Mouse (Mus musculus) hindbrain, postnatal 0 days (tissue): ENCODE data around the gene Sypl2. TPM values are rescaled to one million over a fixed set of nuclear protein-coding genes. Genes with fewer than 3 reads are reported as not detected.
"Not testable (repeated sequence)": the region's sequence is repeated elsewhere in the genome, so short reads cannot be mapped to it uniquely, and the experiment has no call there.

Experiments
- ATAC-seq: fragments of 200-750 bp; cut with Nextera tagmentation; 2 replicates; pipeline ENCODE4 v1.8.0; 2017; ENCODE audit warnings: mild to moderate bottlenecking, moderate TSS enrichment, moderate library complexity
- DNase-seq: peaks from one replicate; pipeline ENCODE4 v3.0.0-alpha.2; 2015; ENCODE audit warnings: low spot score
- H3K27ac ChIP-seq: fragments of 300-500 bp; sonication (generic); 2 replicates; pipeline ENCODE4 v1.5.1; 2014; ENCODE audit warnings: mild to moderate bottlenecking
- H3K27me3 ChIP-seq: fragments of 300-500 bp; sonication (generic); 2 replicates; pipeline ENCODE4 v1.6.1; 2014; ENCODE audit warnings: low read length, mixed read lengths; ENCODE audit not compliant: insufficient read depth
- H3K36me3 ChIP-seq: fragments of 300-500 bp; sonication (generic); 2 replicates; pipeline ENCODE4 v1.6.1; 2014; ENCODE audit warnings: low read length, mixed read lengths; ENCODE audit not compliant: insufficient read depth
- H3K4me1 ChIP-seq: fragments of 300-500 bp; sonication (generic); 2 replicates; pipeline ENCODE4 v1.6.1; 2014; ENCODE audit warnings: antibody characterized with exemption, low read length, mixed read lengths; ENCODE audit not compliant: insufficient read depth
- H3K4me2 ChIP-seq: fragments of 300-500 bp; sonication (generic); 2 replicates; pipeline ENCODE4 v1.6.1; 2014; ENCODE audit warnings: low read depth, mild to moderate bottlenecking, low read length, moderate library complexity, mixed read lengths
- H3K4me3 ChIP-seq: fragments of 300-500 bp; sonication (generic); 2 replicates; pipeline ENCODE4 v1.5.1; 2014; ENCODE audit warnings: low read length
- H3K9ac ChIP-seq: fragments of 300-500 bp; sonication (generic); replicated peaks from 2 replicates; pipeline ENCODE4 v1.6.1; 2014; ENCODE audit warnings: mild to moderate bottlenecking, low read length, moderate library complexity, mixed read lengths
- H3K9me3 ChIP-seq: fragments of 300-500 bp; sonication (generic); 2 replicates; pipeline ENCODE4 v1.6.1; 2016; ENCODE audit warnings: low read length, mixed read lengths
- CTCF ChIP-seq: IDR thresholded peaks from 2 replicates; pipeline ENCODE4 v1.5.1; 2016; ENCODE audit warnings: antibody characterized with exemption, control low read depth, low read depth
- WGBS: fragments of 180-500 bp; shearing (Covaris S2); extraction: QIAGEN DNeasy Blood & Tissue Kit; methylation state at CpG from one replicate; pipeline ENCODE4 v1.1.7; 2014; 5-methylcytosine and 5-hydroxymethylcytosine counted together
- polyA plus RNA-seq: library from polyadenylated mRNA; unstranded; fragments of >200 nt; fragmentation: Nextera tagmentation; extraction: Ambion mirVana; gene quantifications from 2 replicates; pipeline ENCODE4 v1.2.1, GENCODE M21; 2015
- total RNA-seq: library from RNA; depleted of rRNA; stranded (reverse); fragments of >200 nt; gene quantifications from 2 replicates; pipeline ENCODE4 v1.2.3, GENCODE M21; 2014

The Sypl2 gene
- total and polyA plus RNA-seq, 2 experiments from 2014 or later = 0.75 to 1.9 TPM

- not testable (repeated sequence) for H3K4me2 ChIP-seq, H3K27me3 ChIP-seq, H3K36me3 ChIP-seq, H3K27ac ChIP-seq, ATAC-seq, DNase-seq, H3K9me3 ChIP-seq, H3K9ac ChIP-seq, H3K4me1 ChIP-seq, H3K4me3 ChIP-seq
- TF ChIP-seq CTCF = 0 out of 2 replicates have a peak, but pooled peaks have one; percentile 11
- 84% methylated on average over 4 of the region's 4 CpGs for WGBS
These were observed 11.1 kb upstream of the Sypl2 start for GRCm38 (mm10) chr3:108237474-108238102.

- no peak overlapping the region for H3K4me3 ChIP-seq
- no peak for DNase-seq
- no peaks in the 10 kb centered on the region for H3K36me3 ChIP-seq
- peaks cover 9% of the 10 kb centered on the region for H3K27me3 ChIP-seq
- H3K9ac ChIP-seq = no peak overlapping the region
- no peak overlapping the region for H3K4me2 ChIP-seq
- no peak overlapping the region for H3K27ac ChIP-seq
- peaks cover 1% of the 10 kb centered on the region; the same call in 1 of the 2 replicates for H3K4me1 ChIP-seq
- ATAC-seq = no peak
- no peak for TF ChIP-seq CTCF
- no peaks in the 10 kb centered on the region for H3K9me3 ChIP-seq
- WGBS = 89% methylated on average over 4 of the region's 4 CpGs
These were observed 5.2 kb upstream of the Sypl2 start for GRCm38 (mm10) chr3:108231646-108232045.

GRCm38 (mm10) chr3:108227521-108227920 lies 1.1 kb upstream of the Sypl2 start:
- Histone ChIP-seq H3K36me3 (no peaks in the 10 kb centered on the region), H3K27me3 (peaks cover 15% of the 10 kb centered on the region), H3K9ac (no peak overlapping the region), H3K4me2 (no peak overlapping the region), H3K9me3 (no peaks in the 10 kb centered on the region), H3K27ac (no peak overlapping the region), H3K4me3 (no peak overlapping the region), H3K4me1 (peaks cover 9% of the 10 kb centered on the region; the same call in 1 of the 2 replicates)
- WGBS = 82% methylated on average over 2 of the region's 2 CpGs
- TF ChIP-seq CTCF = no peak
- DNase-seq (no peak), ATAC-seq (no peak)

GRCm38 (mm10) chr3:108225711-108226557 lies 514 bp downstream of the Sypl2 start:
- no peak overlapping the region for H3K27ac ChIP-seq
- H3K4me3 ChIP-seq = peak overlapping the region; percentile 40
- no peaks in the 10 kb centered on the region for H3K36me3 ChIP-seq
- ATAC-seq (peak; percentile 49), DNase-seq (no peak)
- peaks cover 15% of the 10 kb centered on the region for H3K27me3 ChIP-seq
- no peak for TF ChIP-seq CTCF
- H3K9ac ChIP-seq = peak overlapping the region; percentile 34
- peaks cover 9% of the 10 kb centered on the region; the same call in 1 of the 2 replicates for H3K4me1 ChIP-seq
- 3% methylated on average over 64 of the region's 67 CpGs for WGBS
- peak overlapping the region; percentile 71 for H3K4me2 ChIP-seq
- H3K9me3 ChIP-seq = no peaks in the 10 kb centered on the region

- ATAC-seq = no peak
- 67% methylated on average over 3 of the region's 3 CpGs for WGBS
- H3K4me3 ChIP-seq = no peak overlapping the region
- no peak overlapping the region for H3K4me2 ChIP-seq
- no peaks in the 10 kb centered on the region for H3K36me3 ChIP-seq
- no peaks in the 10 kb centered on the region for H3K27me3 ChIP-seq
- H3K9ac ChIP-seq = no peak overlapping the region
- no peak for TF ChIP-seq CTCF
- DNase-seq = no peak
- H3K4me1 ChIP-seq = 0 out of 2 replicates have a peak, but pooled peaks cover under 1% of the 10 kb centered on the region
- no peak overlapping the region for H3K27ac ChIP-seq
- H3K9me3 ChIP-seq = no peaks in the 10 kb centered on the region
These were observed 5.8 kb downstream of the Sypl2 start for GRCm38 (mm10) chr3:108220661-108221060.

GRCm38 (mm10) chr3:108214734-108215133 lies 11.7 kb downstream of the Sypl2 start:
- Histone ChIP-seq H3K9me3 (no peaks in the 10 kb centered on the region), H3K36me3 (no peaks in the 10 kb centered on the region), H3K4me2 (no peak overlapping the region), H3K27ac (no peak overlapping the region), H3K27me3 (no peaks in the 10 kb centered on the region), H3K4me3 (no peak overlapping the region), H3K9ac (no peak overlapping the region), H3K4me1 (peaks cover 10% of the 10 kb centered on the region)
- 25% methylated on average over 5 of the region's 5 CpGs for WGBS
- no peak for TF ChIP-seq CTCF
- no peak for DNase-seq
- no peak for ATAC-seq
